Mouse (Mus musculus): Measurements from ENCODE around the gene Tollip. TPM values are rescaled to one million over a fixed set of nuclear protein-coding genes. Genes with fewer than 3 reads are reported as not detected.
"Not testable (repeated sequence)": the region's sequence is repeated elsewhere in the genome, so short reads cannot be mapped to it uniquely, and the experiment has no call there.

Gene Tollip
- total RNA-seq, 1 experiment from 2014 or later = 30.4 TPM

- no peak for ATAC-seq (replicated peaks; ENCODE audit: low read depth, poor library complexity, severe bottlenecking)
Observed at GRCm38 (mm10) chr7:141934951-141935350, 16.6 kb upstream of the Tollip start.

GRCm38 (mm10) chr7:141934128-141934898, 16.0 kb upstream of the Tollip start:
- ATAC-seq (replicated peaks; ENCODE audit: low read depth, poor library complexity, severe bottlenecking) = no peak

GRCm38 (mm10) chr7:141928642-141929041, 10.3 kb upstream of the Tollip start:
- no peak for ATAC-seq (replicated peaks; ENCODE audit: low read depth, poor library complexity, severe bottlenecking)

- peak; percentile 63; the same call in 1 of the 2 replicates for ATAC-seq (replicated peaks; ENCODE audit: low read depth, poor library complexity, severe bottlenecking)
Observed at GRCm38 (mm10) chr7:141924917-141925316, 6.6 kb upstream of the Tollip start.

GRCm38 (mm10) chr7:141924121-141924520, 5.8 kb upstream of the Tollip start:
- not testable (repeated sequence) for ATAC-seq (replicated peaks; ENCODE audit: low read depth, poor library complexity, severe bottlenecking)

GRCm38 (mm10) chr7:141911305-141911704, 7.0 kb downstream of the Tollip start:
- ATAC-seq (replicated peaks; ENCODE audit: low read depth, poor library complexity, severe bottlenecking) = peak; percentile 69

- ATAC-seq (replicated peaks; ENCODE audit: low read depth, poor library complexity, severe bottlenecking) = no peak
Observed at GRCm38 (mm10) chr7:141908591-141908990, 9.7 kb downstream of the Tollip start.

- ATAC-seq (replicated peaks; ENCODE audit: low read depth, poor library complexity, severe bottlenecking) = no peak
Observed at GRCm38 (mm10) chr7:141902791-141903190, 15.5 kb downstream of the Tollip start.

GRCm38 (mm10) chr7:141902269-141902729, 16.0 kb downstream of the Tollip start:
- ATAC-seq (replicated peaks; ENCODE audit: low read depth, poor library complexity, severe bottlenecking) = peak; percentile 90

GRCm38 (mm10) chr7:141901825-141902224, 16.5 kb downstream of the Tollip start:
- ATAC-seq (replicated peaks; ENCODE audit: low read depth, poor library complexity, severe bottlenecking) = peak; percentile 5; the same call in 1 of the 2 replicates

- ATAC-seq (replicated peaks; ENCODE audit: low read depth, poor library complexity, severe bottlenecking) = no peak
Observed at GRCm38 (mm10) chr7:141892151-141892550, 26.2 kb downstream of the Tollip start.

- no peak for ATAC-seq (replicated peaks; ENCODE audit: low read depth, poor library complexity, severe bottlenecking)
Observed at GRCm38 (mm10) chr7:141878813-141879212, 39.5 kb downstream of the Tollip start.

- ATAC-seq (replicated peaks; ENCODE audit: low read depth, poor library complexity, severe bottlenecking) = no peak
Observed at GRCm38 (mm10) chr7:141874891-141875290, 43.4 kb downstream of the Tollip start.

GRCm38 (mm10) chr7:141870553-141870952, 47.8 kb downstream of the Tollip start:
- ATAC-seq (replicated peaks; ENCODE audit: low read depth, poor library complexity, severe bottlenecking) = no peak

GRCm38 (mm10) chr7:141869644-141870043, 48.7 kb downstream of the Tollip start:
- no peak for ATAC-seq (replicated peaks; ENCODE audit: low read depth, poor library complexity, severe bottlenecking)

GRCm38 (mm10) chr7:141861046-141861445, 57.3 kb downstream of the Tollip start:
- peak; percentile 67 for ATAC-seq (replicated peaks; ENCODE audit: low read depth, poor library complexity, severe bottlenecking)

GRCm38 (mm10) chr7:141840354-141840753, 78.0 kb downstream of the Tollip start:
- no peak for ATAC-seq (replicated peaks; ENCODE audit: low read depth, poor library complexity, severe bottlenecking)

GRCm38 (mm10) chr7:141838779-141839178, 79.5 kb downstream of the Tollip start, which contains the start of gene Muc5b:
Gene Muc5b (plus strand): TSS chr7:141839070.
- ATAC-seq (replicated peaks; ENCODE audit: low read depth, poor library complexity, severe bottlenecking) = peak; percentile 46

GRCm38 (mm10) chr7:141836423-141836822, 81.9 kb downstream of the Tollip start:
- ATAC-seq (replicated peaks; ENCODE audit: low read depth, poor library complexity, severe bottlenecking) = 0 out of 2 replicates have a peak, but pooled peaks have one; percentile 36

- ATAC-seq (replicated peaks; ENCODE audit: low read depth, poor library complexity, severe bottlenecking) = peak; percentile 66
Observed at GRCm38 (mm10) chr7:141835941-141836340, 82.4 kb downstream of the Tollip start.

Data from common myeloid progenitor, adult 5-6 weeks (primary cell).